Mouse (Mus musculus) CH12F3 (cell line): Measurements from ENCODE around the gene Izumo1.
"Not testable (repeated sequence)": the region's sequence is repeated elsewhere in the genome, so short reads cannot be mapped to it uniquely, and the experiment has no call there.

Experiments used
- in situ Hi-C: fragments of 300-500 bp; cut with MboI; formaldehyde crosslinking; loops from 2 replicates; pipeline ENCODE4 v1.14.3; 2020; ENCODE audit warnings: low sequenced_read_pairs

Izumo1 gene

DNA sequence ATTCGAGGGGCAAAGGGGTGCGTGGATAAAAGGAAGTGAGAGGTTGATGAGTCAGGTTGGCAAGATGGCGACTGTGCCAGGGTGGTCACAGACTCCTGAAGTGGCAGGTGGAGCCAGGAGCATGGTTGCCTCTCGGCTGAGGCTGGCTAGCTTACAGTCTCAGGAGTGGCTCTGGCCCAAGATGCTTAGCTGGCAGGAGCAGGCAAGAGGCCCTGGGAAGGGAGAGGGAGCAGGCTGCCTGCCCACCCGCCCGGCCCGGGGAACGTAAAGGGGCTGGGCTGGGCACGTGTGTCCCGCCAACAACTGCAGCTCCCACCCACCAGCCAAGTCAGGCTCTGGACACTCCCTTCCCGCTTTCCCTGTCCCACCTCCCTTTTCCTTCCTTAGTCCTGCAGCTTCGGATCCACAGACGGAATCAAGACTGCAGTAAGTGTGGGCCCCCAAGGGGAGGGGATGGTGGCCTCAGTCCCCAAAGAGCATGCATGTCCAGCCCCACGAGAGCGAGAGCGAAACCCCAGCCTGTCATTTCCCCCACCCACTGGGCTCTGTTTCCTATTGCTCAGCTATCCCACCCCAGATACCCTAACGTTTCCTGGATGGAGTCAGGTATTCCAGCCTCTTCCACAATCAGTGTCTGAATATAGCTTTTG lies 19.9 kb downstream of the Izumo1 start:
- in situ Hi-C loops = no loop called here

DNA sequence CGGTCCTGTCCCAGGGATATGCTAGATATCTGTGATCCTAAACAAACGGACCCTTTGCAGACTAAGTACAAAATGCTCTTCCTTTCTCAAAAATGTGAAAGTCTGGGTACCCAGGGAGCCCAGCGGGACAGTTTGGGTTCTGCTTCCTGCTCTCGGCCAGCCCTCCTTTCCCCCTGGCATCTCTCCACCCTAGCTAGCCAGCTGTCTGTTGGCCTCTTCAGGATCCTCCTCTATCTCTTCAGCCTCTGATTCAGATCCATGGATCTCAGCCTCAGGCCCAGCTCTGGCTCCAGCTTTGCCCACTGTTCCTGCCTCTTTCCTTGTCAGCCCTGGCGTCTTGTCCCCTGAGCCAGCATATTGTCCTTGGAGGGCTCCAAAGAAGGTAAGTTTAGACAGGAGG lies 20.5 kb downstream of the Izumo1 start:
- in situ Hi-C loops = no loop called here

- in situ Hi-C loops = no loop called here
Observed at GRCm38 (mm10) chr7:45642503-45643255, 21.1 kb downstream of the Izumo1 start.

GRCm38 (mm10) chr7:45643441-45644178 lies 22.0 kb downstream of the Izumo1 start:
- in situ Hi-C loops = no loop called here

DNA sequence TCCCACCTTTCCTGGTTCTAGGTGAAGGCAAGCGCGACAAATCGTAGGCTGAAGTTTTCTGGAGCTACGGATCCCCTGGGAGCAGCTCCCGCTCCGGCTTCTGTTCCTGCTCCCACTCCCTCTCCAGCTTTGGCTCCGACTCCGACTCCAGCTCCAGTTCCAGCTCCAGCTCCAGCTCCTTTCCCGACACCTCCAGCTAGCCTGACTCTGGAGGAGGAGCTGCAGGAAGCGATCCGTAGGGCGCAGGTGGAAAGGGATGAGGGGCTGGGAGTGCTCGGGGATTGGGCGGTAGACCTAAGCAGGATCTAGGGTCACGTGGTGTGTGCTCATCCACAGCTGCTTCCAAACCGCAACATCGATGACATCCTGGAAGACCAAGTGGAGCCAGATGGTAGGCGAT lies 22.6 kb downstream of the Izumo1 start:
- in situ Hi-C loops = no loop called here

DNA sequence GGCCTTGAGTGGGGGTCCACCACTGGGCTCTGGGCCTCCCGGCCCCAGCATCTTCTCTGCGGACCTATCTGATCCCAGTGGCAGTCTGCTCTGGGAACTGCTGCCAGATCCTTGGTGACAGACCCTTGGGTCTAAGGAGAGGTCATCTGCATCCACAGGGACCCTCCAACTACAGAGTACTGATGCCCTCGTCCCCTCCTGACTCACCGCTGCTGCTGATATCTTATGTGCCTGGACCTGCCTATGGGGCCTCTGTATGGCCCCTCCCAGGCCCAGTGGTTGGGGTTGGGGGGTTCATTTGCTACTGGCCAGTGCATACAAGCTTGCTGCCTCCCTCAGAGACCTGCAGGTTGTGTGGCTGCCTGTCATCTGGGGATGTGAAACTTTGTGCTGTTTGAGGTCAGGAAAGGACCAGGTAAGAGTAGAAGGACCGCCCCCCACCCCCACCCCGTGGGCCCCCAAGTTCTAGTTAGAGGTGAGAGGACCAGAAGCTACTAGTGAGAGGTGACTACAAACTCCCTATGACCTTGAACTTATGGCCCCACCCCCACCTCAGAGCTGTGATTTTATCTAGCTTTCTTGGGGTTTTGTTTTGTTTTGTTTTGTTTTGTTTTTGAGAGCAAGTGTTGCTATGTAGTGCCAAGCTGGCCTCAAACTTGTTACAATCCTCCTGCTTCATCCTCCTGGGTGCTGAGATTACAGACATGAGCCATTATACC lies 23.4 kb downstream of the Izumo1 start:
- in situ Hi-C loops = no loop called here

GRCm38 (mm10) chr7:45645591-45645971 lies 24.0 kb downstream of the Izumo1 start:
- in situ Hi-C loops = no loop called here

- in situ Hi-C loops = no loop called here
Observed at GRCm38 (mm10) chr7:45646671-45647070, 25.1 kb downstream of the Izumo1 start.

DNA sequence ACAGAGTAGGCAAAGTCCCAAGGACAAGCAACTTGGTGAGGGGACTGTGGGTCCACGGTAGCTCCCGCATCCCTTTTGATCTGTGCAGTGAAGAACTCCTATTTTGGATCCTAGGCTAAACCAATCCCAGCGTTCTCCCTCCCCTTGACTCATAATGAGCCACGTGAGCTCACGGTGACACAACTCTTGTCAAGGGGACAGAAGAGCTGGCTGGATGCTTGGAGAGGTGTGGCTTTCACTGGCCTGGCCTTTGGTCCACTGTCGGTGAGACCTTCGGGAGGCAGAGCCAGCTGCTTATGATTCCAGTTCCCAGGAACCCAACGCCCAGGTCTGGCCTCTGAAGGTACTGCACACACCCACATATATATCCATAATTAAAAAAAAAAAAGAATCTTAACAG lies 27.7 kb downstream of the Izumo1 start:
- in situ Hi-C loops = no loop called here

DNA sequence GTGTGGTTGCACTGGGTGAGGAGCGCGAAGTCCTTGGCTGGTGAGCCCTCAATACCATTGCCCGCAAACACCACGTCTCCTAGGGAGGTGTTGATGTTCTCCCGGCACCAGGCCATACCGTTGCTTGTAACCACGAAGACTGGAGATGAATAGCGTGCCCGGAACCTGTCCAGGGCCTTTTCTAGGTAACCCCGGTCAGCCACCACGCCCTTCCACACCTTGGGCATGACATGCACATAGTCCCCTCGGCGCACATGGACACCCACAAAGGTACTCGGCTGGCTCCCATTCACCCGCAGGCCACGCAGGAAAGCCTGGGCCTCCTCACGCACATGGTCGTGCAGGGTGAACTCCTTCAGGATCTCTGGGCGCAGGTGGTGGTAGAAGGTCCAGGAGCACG lies 28.9 kb downstream of the Izumo1 start:
- in situ Hi-C loops = not testable (repeated sequence)

DNA sequence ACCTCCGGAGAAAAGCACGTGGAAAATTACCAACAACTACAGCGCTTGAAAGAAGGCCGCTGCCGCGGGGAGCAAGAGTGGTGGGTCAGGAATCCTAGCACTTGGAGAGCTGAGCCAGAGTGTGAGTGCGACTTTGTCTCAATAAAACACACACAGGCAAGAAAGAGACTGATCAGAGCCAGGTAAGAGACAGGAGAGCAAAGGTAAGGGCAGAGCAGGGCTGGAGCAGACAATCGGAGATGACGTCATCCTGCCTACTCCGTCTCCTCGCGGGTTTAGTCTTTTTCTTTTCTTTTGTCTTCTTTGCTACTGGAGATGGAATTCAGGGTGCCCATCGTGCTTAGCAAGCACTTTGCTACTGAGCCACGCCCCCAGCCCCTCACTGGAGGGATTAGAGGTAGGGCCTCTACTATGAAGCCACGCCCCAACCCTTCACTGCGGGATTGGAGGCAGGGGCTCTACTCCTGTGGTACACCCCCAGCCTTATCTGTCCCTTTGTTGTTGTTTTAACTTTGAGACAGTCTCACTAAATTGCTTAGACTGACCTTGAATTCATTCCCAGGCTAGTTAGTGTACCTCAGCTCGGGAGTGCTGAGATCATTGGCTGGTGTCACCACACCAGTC lies 32.9 kb downstream of the Izumo1 start:
- in situ Hi-C loops = no loop called here

DNA sequence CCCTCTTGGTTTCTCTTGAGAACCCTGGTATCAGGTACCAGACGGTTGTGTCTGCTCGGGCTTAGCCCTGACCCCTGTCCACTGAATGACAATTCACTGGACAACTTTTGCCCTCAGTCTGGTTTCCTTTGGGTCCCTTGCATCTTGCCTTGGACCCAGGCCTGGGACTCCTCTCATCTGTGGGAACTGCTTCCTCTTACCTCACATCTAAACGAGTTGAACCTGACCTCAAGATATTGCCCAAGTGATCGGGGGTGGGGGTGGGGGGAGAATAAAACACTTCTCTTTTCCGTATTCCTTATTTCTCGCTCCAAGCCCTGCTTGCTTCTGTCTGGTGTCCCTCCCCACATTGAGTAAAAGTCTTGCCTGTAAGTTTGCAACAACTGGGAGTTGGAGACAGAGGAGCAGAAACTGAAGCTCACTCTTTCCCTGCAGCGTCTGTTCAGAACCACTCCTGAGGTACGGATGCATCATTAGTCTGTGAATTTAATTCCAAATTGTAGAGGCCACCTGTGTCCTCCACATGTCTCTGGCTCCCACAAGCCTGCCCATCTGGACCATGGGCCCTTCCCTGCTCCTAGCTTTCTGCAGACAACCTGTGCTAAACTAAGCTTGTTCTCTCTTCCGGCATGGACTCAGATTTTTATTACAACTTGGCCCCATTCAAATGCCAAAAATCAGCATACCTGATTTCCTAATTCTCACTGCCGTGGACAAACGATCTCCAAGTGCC lies 39.3 kb downstream of the Izumo1 start:
- in situ Hi-C loops = no loop called here

DNA sequence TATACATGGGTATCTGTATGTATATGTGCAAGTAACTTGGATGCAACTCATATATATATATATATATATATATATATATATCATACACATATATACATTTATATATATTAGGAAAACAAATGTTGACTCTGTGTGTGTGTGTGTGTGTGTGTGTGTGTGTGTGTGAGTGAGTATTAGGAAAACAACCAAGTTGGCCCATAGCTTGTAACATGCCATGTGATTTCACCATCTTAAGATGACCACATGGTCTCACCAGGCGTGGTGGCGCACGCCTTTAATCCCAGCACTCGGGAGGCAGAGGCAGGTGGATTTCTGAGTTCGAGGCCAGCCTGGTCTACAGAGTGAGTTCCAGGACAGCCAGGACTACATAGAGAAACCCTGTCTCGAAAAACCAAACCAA lies 40.1 kb downstream of the Izumo1 start:
- in situ Hi-C loops = not testable (repeated sequence)

DNA sequence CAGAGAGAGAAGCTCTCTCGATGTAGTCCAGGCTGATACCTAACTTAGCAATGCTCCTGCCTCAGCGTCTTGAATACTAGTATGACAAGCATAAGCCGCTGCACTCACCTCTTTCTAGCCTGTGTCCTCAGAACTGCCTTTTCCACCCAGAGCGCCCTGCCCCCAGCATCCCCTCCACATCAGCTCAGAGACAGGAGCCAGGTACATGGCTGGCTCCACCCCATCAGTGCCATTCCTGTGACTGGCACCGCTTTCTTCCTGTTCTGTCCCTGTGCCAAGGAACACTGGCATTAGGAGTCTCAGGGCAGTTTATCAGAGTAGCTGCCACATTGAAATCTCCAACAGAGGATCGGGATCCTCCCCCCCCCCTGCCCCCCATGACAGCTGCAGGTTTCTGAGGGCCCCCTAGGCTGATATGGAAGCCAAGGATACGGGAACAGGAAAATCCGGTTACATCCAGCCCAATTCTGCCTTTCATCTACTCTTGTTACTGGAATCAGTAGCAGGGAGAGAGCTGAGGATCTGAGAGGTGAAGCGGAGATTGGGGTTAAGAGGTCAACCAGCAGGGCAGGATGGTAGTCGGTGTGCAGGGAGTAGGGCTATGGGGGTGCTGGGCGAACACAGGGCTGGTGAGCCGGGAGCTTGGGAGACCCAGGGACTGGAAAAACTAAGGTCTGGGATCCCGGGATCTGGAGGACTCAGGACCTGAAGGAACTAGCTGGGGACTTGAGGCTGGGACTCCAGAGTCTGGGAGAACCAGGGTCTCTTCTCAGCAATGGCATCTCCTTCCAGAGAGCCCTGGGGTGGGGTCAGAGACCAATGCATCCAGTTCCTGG lies 43.9 kb downstream of the Izumo1 start:
- in situ Hi-C loops = no loop called here

GRCm38 (mm10) chr7:45666161-45666560 lies 44.5 kb downstream of the Izumo1 start, which contains the start of gene Fut2:
TSS of gene Fut2 (minus strand) at chr7:45666394.
- in situ Hi-C loops = no loop called here

DNA sequence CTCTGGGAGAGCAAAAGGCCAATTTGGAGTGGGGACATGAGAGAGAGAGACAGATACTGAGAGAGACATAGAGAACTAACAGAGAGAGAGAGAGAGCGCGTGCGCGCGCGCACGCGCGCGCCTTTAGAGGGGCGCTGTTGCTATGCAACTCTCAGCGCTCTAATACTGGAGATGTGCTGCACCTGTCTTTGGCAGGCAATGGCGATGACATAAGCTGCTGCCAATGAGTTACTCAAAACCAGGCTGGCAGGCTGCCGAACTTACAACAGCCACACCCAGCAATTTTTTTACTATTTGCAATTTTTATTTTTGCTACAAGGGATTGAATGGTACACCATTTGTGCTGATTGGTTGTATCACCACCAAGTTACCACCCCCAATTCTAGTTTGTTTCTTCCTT lies 46.1 kb downstream of the Izumo1 start:
- in situ Hi-C loops = no loop called here

DNA sequence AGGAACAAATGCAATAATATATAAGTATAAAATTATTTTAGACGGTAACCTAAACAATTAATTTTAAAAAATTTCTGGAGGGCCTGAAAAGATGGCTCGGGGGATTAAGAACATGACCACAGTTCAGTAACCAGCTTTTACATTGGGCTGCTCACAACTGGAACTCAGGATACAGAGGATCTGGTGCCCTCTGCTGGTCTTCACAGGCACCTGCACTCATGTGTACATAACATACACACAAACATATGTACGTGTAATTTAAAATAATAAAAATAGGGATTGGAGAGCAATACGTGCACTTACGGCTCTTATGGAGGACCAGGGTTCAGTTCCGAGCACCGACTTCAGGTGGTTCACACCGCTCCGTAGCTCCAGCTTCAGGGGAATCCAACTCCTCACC lies 47.3 kb downstream of the Izumo1 start:
- in situ Hi-C loops = no loop called here

DNA sequence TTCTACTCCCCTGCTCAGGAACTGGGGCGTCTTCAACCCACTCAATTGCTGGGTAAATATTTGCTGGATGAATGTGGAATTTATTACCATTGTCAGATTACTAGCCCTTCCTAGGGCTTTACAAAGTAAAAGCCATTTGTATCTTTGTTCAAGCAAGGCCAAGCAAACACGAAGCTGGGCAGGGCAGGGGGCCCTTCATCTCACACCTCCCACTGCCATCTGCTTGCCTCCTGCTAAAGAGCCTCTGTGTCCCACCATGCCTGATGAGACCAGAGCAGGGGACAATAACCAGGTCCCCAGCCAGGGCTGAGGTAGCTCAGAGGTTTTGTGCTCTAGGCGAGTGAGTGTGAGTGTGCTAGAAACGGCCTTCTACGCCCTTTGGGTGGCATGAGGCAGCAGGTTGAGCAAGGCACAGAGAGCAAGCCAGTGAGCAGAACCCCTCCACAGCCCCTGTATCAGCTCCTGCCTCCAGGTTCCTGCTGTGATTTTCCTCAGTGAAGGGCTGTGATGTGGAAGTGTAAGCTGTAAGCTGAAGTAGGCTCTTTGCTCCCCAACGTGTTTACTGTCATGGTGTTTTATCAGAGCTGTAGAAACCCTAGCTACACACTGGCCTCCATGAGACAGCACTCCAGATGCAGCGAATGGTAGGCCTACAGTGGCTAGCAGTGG lies 56.1 kb downstream of the Izumo1 start:
- in situ Hi-C loops = no loop called here
